Mouse (Mus musculus) lung, adult 2 months (tissue): ENCODE data around the gene Wdr11. TPM values are rescaled to one million over a fixed set of nuclear protein-coding genes. Genes with fewer than 3 reads are reported as not detected.

Experiments used
- DNase-seq: peaks from one replicate; pipeline ENCODE4 v3.0.0; 2022
- H3K4me1 ChIP-seq: fragments of 200-500 bp; 2 replicates; pipeline ENCODE4 v1.6.1; 2011; ENCODE audit warnings: low read length; ENCODE audit not compliant: control insufficient read depth, insufficient read depth
- H3K4me3 ChIP-seq: fragments of 200-500 bp; replicated peaks from 2 replicates; pipeline ENCODE3; 2011; ENCODE audit warnings: low read depth, mild to moderate bottlenecking, control low read depth, low read length; ENCODE audit errors: extremely low read depth
- CTCF ChIP-seq: fragments of 200-500 bp; IDR thresholded peaks from 2 replicates; pipeline ENCODE4 v1.5.1; 2011; ENCODE audit warnings: mild to moderate bottlenecking, low read length, control low read depth; ENCODE audit not compliant: insufficient read depth
- POLR2A ChIP-seq: fragments of 200-500 bp; IDR thresholded peaks from 2 replicates; pipeline ENCODE4 v1.6.1; 2011; ENCODE audit warnings: low read depth, mild to moderate bottlenecking, control low read depth, low read length, borderline replicate concordance; ENCODE audit errors: extremely low read depth
- WGBS: fragments of 180-500 bp; shearing (Covaris S2); methylation state at CpG from one replicate; pipeline ENCODE4 v1.1.7; 2018; 5-methylcytosine and 5-hydroxymethylcytosine counted together
- polyA plus RNA-seq: library from polyadenylated mRNA; depleted of rRNA; stranded (reverse); fragments of >200 nt; gene quantifications from 2 replicates; pipeline ENCODE4 v1.2.3, GENCODE M21; 2012

Wdr11 gene
- polyA plus RNA-seq, 1 experiment, result 28.1 TPM

DNA sequence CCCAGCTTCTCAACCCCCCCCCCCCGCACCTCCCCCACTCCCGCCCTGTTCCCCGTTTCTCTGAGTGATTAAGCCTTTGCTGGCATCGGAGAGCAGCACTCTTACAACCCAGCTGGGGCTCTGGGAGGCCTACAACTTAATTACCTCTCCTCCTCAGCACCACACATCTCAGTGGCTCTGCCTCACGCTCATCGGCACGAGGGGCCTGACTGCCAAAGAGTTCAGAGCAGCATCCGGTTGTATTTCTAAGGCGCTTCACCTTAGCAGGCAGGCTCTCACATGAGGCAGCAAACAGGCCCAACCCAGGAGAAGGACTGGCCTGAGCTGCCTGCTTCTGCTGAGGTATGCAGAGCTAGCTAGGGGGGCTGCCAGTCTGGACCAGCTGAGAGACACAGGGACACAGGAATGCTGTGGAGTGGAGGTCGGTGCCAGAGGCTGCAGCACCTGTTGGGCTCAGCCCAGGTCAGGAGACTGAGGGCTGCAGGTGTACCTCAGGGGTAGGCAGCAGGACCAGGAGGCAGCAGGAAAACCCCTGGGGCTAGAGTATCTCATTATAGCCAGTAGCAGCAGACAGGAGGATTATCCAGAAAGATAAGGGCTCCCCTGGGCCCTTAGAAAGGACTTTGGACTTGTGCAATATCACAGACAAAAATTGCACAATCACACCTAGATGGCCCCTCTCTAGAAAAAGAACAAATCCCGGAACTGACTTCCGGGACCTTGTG lies 72.3 kb downstream of the Wdr11 start:
- TF ChIP-seq CTCF, result no peak
- 0 out of 2 replicates have a peak, but pooled peaks have one; percentile 18 for TF ChIP-seq POLR2A
- Histone ChIP-seq H3K4me1 (no peaks in the 10 kb centered on the region; the same call in 1 of the 2 replicates), H3K4me3 (no peak overlapping the region)
- DNase-seq, result no peak
- 29% methylated on average over 12 of the region's 12 CpGs for WGBS

DNA sequence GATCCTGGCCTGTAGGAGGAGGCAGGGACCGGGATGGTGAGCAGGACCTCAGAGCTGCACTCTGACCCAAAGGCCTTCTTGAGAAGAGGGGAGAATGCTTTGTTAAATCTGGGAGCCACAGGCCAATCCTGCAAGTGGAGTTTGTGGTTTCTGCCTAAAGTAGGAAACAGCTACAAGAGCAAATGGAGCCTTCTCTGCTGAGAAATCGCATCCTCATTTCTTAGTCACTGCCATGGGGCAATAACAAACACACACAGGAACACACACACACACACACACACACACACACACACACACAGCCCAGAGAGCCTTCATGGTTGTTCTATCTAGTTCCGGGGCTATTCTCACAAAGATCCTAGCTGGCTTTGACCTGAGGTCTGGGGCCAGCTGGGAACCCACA lies 73.7 kb downstream of the Wdr11 start:
- DNase-seq, result no peak
- Histone ChIP-seq H3K4me3 (no peak overlapping the region), H3K4me1 (no peaks in the 10 kb centered on the region; the same call in 1 of the 2 replicates)
- 72% methylated on average over 3 of the region's 3 CpGs for WGBS
- TF ChIP-seq POLR2A, result no peak
- no peak for TF ChIP-seq CTCF

DNA sequence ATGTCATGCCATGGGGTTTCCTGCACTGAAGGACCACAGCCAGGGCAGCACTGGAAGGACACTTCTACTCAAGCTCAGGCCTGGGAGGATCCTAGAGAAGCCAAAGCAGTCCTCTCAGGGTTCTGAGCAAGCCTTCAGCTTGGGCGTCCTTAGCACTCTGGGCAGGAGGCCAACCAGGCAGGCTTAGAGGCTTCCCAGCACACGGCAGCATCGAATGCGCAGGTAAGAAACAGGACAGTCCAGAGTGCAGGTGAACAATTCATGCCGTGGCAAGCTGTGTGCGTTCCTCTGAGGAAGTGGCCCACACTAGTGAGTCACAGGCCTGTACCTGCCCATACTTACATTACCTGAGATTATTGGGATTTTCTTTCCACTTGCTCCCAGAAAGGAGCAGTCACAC lies 74.3 kb downstream of the Wdr11 start:
- no peak overlapping the region for H3K4me3 ChIP-seq
- TF ChIP-seq POLR2A (0 out of 2 replicates have a peak, but pooled peaks have one; percentile 6), CTCF (no peak)
- 72% methylated on average over 6 of the region's 6 CpGs for whole genome bisulfite sequencing
- no peak for DNase-seq
- no peaks in the 10 kb centered on the region; the same call in 1 of the 2 replicates for H3K4me1 ChIP-seq

DNA sequence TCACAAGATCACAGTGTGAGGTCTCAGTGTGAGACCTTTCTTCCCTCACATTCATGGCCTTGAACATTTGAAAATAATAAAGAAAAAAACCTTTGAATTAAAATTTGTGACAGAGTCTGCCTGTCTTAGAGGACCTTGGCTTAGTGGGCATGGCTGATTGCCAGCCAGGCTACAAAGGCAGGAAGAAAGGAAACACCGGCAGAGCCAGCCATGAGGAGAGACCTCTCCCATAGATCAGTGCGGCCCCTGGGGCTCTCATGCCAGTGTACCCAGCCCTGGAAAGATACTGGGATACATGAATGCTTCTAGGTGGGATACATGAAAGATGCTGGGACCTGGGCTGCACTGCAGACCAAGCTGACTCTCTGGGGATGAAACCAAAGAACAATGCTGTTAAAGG lies 74.9 kb downstream of the Wdr11 start:
- 38% methylated on average over 2 of the region's 2 CpGs for WGBS
- H3K4me3 ChIP-seq, result no peak overlapping the region
- DNase-seq, result no peak
- no peaks in the 10 kb centered on the region; the same call in 1 of the 2 replicates for H3K4me1 ChIP-seq
- no peak for TF ChIP-seq CTCF
- no peak for TF ChIP-seq POLR2A

DNA sequence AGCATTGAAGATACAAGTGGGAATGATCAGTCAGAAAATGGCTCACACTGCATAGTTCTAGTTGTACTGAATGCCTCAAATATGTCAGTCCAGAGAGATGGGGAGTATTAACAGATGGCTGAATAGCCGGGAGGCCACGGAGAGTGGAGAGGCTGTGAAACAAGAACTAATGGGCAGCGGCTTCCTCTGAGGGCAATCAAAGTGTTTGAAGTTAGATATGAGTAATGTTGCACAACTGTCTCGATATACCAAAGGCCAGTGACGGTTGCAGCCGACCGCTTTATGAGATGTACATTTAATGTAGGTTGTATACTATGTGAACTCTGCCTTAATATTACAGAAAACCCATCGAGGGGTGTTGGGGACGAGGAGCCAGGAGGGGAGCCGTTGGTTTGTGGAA lies 78.6 kb downstream of the Wdr11 start:
- no peak overlapping the region for H3K4me3 ChIP-seq
- TF ChIP-seq POLR2A (no peak), CTCF (no peak)
- H3K4me1 ChIP-seq, result no peaks in the 10 kb centered on the region
- 52% methylated on average over 10 of the region's 10 CpGs for WGBS
- no peak for DNase-seq

DNA sequence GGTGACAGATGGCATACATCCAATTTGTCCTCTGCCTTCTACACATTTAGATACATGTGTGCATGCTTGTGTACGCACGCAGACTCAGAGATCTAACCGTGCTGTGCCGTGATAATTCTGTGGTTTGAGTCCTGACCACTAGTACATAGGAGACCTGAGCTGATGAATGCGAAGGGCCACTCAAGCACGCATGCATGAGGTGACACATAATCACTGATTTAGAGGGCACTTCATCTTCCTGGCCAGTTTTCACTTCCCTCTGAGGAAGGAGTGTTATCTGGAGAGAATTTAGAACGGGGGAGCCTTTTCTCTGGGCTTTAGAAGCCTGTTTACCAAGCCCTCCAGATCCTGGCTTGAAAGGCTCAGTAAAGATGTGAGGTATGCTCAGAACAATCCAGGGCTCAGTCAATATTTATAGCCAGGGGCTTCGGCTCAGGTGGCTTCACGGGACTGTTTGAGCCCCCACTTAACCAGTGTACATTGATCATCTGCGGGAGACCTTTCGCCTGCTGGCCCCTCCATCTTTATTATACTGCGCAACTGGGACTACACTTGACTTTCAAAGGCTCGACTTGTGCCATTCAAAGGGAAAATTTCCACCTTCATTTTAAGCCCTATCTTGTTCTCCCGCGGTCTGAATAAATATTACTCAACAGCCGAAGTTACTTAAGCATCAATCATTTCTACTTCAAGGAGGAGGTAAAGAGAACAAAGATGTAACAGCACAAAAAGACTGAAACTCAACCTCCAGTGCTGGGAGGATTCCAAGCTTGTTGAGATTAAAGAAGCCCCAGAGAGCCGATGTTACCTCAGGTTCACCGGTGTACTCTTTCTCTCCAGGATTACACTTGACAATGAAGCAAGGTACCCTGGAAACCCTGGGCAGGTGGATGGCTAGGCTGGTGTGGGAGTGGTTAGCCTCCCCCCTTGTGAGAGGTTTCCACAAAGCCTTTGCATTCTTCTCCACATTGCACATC lies 80.3 kb downstream of the Wdr11 start:
- 61% methylated on average over 18 of the region's 18 CpGs for WGBS
- no peak for TF ChIP-seq CTCF
- no peak for TF ChIP-seq POLR2A
- no peak for DNase-seq
- no peaks in the 10 kb centered on the region for H3K4me1 ChIP-seq
- H3K4me3 ChIP-seq, result no peak overlapping the region

DNA sequence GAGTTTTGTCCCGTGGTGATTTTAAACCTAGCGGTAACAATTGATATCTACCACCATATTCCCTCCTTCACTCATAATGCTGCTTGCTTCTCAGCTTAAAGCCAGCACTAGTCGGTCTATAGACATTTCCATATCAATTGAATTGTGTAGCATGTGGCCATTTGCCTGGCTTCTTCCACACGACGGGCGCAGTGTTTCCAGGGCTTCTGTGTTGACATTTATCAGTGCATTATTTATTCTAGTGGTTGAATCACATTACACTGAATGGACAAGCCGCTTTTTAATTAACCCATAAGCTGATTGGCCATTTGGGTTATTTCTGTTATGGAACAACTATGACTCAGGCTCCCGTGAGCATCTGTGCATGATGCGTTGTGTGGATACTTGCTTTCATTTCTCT lies 82.1 kb downstream of the Wdr11 start:
- DNase-seq, result no peak
- TF ChIP-seq CTCF (no peak), POLR2A (no peak)
- 0 out of 2 replicates have a peak, but pooled peaks cover 2% of the 10 kb centered on the region for H3K4me1 ChIP-seq
- H3K4me3 ChIP-seq, result no peak overlapping the region
- WGBS, result 77% methylated on average over 9 of the region's 9 CpGs

DNA sequence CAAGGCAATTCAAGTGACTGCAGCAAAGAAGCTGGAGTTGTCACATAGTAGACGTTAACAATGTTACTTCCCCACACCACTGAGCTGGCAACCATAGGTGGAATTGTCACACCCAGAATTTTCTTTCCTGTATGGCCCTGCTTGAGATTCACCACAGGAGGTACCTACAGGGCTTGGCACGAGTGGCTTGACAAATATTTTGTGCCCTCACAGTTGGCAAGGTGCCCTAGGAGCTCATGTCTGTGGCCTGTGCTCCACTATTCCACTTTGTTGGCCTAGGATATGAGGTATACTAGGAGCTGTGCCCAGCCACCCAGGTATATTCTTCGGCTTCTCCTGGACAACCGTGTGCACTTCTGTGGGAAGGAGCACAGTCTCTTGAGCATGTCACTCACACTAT lies 82.9 kb downstream of the Wdr11 start:
- no peak for DNase-seq
- TF ChIP-seq CTCF (no peak), POLR2A (no peak)
- 60% methylated on average over 4 of the region's 4 CpGs for WGBS

DNA sequence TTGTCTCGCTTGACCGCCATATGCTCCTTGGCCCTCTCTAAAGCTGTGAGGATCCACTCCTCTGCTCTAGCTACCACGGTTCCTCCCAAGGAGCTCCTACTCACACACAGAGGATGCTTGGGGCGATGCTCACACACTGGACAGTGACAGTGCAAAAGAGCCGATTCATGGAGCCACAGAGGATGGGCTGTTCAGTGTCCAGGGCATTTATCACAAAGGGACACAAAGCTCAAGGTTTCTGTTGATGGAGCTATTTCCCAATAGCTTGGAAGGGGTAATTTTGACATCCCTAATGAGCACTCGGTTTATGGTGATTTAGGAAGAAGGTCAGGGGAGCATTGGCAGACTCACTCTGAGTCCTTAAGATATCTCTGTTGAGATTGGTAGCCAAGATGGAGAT lies 84.2 kb downstream of the Wdr11 start:
- WGBS, result 92% methylated on average over 6 of the region's 6 CpGs
- H3K4me1 ChIP-seq, result 0 out of 2 replicates have a peak, but pooled peaks cover 2% of the 10 kb centered on the region
- no peak overlapping the region for H3K4me3 ChIP-seq
- TF ChIP-seq POLR2A, result no peak
- TF ChIP-seq CTCF, result no peak
- no peak for DNase-seq

More for the DNA sequence above, 82.9 kb downstream of the Wdr11 start:
- 0 out of 2 replicates have a peak, but pooled peaks cover 2% of the 10 kb centered on the region for H3K4me1 ChIP-seq
- H3K4me3 ChIP-seq, result no peak overlapping the region

DNA sequence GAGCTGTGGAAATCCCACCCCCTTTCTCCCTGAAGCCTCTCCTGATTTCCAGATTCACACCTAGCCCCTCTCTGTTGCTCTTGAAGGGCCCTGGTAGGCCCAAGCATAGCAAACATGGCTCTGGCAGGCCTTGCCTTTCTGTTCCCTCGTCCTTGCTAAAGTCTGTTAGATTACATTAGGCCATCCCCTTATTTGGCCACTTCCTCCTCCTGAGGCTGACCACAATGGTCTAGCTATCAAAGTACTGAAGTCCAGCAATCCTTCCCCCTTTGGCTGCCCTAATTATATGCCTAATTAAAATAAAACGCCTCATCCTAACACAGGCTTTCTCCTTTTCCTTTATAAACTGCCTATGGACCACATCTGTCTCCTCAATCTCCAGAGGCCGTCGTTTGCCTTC lies 85.5 kb downstream of the Wdr11 start:
- TF ChIP-seq CTCF, result no peak
- no peak for TF ChIP-seq POLR2A
- 71% methylated on average over 4 of the region's 4 CpGs for WGBS

More for the DNA sequence above, 85.5 kb downstream of the Wdr11 start:
- Histone ChIP-seq H3K4me3 (no peak overlapping the region), H3K4me1 (0 out of 2 replicates have a peak, but pooled peaks cover 2% of the 10 kb centered on the region)
- DNase-seq, result no peak
